Mouse (Mus musculus) brain, adult 2 months (tissue): ENCODE results near the gene Gas2l1.

Experiments used
- DNase-seq: peaks from one replicate; pipeline ENCODE4 v3.0.0; 2011; ENCODE audit warnings: low read depth, low spot score

The Gas2l1 gene

DNA sequence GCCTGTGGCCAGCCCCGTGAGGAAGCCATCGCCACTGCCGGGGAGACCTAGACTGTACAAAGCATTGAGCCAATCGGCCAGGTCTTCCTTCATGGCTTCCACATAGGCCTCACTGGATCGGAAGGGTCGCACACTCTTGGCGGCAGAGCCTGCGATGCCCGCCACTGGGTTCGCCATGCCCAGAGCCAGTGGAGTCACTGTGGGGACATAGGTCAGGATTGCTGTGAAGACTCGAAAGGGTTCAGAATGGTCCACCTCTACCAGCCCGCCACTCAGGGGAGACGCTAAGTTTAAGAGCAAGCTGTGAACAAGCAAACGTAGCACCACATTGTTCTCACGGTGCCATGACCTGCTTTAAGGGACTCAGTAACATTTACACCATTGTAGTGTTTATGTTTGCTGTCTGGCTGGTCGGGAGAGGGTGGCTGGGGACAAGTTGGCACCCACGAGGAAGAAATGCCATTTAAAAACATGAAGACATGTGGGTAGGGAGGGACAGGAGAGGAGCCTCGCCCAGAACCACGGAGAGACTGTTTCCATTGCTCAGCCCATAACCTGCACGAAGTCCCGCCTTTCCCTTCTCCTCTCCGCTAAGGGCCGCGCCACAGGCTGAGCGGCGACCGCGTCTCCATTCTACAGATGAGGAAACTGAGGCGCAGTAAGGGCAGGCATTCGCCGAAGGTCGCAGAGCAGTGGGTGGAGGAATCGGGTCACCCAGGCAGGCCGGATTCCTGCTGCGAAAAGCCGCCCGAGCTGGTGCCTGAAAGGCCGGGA is 658 bp downstream of the Gas2l1 start:
- DNase-seq, result peak; percentile 69

DNA sequence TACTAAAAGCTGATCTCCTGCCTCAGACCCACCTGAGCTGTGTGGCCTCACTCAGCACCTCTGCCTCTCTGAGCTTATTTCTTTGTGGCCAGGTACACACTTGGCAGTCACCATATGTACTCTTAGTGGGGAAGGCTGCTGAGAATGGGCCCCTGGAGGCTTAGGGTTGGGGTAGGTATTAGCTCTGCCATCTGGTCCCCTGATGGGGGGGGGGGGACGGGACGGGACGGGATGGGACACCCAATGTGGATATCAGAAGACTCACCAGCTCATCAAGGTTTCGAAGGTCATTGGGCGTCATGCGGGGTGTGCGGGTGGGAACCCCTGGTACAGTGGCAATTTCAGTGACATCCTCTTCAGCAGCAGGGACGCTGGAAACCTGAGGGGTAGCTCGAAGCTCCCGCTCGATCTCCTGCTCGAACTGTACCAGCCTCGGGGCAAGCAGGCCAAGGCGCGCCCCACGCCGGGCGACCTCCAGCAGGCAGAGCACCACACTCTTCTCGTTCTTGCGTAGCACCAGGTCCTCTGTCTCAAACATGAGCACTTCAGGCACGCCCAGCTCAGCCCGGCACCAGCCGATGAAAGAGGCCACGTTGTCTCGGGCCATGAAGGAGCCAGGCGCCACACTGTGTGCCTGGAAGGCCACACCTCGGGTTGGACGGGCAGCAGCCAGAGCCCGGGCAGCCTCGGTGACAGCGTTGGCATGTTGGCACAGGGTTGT is 1.4 kb downstream of the Gas2l1 start:
- DNase-seq, result no peak

- no peak for DNase-seq
Measured at GRCm38 (mm10) chr11:5062860-5063505, 2.1 kb downstream of the Gas2l1 start.

DNA sequence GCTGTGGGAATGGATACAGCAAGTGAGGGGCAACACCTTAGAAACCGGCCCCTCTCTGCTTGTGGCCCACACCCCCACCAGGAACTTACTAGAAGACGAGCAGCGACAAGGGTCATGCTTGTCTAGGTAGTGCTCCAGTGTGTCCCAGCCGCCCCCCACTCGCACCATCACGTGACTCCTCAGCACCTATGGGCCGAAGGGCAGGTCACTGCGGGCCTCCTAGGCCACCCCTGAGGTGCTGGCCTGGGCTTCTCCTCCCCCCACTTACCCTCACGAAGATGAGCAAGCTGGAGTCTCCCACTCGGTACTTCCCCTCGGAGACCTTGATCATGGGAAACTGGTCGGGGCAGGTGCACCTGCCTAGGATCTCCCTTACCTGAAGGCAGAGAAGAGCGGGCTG is 2.8 kb downstream of the Gas2l1 start:
- no peak for DNase-seq

DNA sequence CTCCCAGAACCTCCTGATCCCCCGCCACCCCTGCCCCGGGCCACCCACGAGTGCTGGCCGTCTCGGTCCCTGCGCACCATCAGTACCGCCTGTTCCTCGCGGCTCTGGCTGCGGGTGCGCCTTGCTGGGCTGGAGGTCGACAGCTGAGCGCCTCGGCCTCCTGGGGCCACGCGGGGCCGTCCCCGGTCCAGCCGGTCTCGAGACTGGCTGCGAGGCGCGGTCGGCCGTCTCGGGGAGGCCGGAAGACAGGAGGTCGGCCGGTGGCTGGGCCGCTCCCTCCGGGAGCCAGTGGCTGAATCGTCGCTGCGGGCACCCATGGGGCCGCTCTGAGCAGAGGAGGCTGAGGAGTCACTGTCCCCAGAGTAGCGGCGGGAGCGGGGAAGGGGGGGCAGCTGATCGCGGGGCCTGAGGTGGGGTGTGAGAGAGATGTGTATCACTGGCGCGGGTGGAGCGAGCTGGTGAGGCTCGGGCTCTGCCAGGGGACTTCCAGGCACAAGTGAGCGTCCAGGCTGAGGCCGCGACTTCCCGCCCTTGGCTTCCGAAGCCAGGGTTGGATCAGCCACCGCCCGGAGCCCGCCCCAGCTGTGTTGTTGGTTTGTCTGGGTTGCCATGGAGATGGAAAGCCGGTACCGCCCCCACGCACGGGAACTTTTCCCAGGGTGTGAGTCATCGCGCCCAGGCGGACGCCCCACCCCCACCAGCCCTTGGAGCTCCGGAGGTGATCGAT is 3.6 kb downstream of the Gas2l1 start:
- peak; percentile 93 for DNase-seq

- DNase-seq, result no peak
Measured at GRCm38 (mm10) chr11:5060756-5061412, 4.2 kb downstream of the Gas2l1 start.

DNA sequence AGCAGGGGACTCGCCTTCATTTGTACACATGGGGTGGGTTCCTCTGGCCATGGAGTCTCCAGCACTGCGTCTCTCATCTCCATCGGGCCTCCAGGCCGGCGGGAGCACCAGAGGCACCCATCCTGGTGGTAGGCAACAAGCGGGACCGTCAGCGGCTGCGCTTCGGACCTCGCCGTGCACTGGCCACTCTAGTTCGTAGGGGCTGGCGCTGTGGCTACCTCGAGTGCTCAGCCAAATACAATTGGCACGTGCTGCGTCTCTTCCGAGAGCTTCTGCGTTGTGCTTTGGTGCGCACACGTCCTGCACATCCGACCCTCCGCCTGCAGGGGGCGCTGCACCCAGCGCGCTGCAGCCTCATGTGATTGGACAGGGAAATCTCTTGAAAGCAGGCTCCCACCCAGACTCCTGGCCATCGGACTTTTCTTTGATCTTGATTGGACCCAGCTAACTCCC is 5.4 kb downstream of the Gas2l1 start:
- DNase-seq, result peak; percentile 80

DNA sequence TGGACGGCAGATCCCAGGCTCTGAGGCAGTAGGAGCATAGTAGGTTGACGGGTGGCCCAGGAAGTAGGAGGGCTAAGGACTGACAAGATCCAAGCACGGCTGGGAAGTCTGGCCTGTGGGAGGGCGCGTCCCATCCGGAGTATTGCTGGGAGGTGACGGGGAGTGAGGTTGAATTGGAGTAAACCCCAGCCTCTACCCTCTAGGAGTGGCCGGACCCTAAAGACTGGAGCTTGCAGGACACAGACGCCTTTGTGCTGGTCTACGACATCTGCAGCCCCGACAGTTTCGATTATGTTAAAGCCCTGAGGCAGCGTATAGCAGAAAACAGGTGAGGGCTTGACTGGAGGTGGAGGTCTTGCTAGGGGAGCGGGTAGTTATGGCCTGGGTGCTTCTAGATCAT is 5.9 kb downstream of the Gas2l1 start:
- DNase-seq, result no peak

DNA sequence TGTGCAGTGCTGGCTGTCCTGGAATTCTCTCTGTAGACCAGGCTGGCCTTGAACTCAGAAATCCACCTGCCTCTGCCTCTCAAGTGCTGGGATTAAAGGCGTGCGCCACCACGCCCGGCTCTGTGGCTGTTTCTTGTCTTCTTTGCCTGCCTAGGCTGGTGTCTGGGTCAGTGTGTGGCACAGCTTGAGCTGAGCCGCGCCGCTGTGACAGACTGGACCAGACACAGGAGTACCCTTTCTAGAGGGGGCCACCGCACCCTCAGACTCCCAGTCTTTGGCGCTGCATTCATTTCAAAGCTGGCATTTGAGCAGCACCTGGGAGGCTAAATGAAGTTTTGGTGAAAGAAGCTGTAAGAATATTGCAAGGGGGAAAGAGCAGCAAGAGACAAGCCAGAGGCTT is 6.3 kb downstream of the Gas2l1 start:
- no peak for DNase-seq

DNA sequence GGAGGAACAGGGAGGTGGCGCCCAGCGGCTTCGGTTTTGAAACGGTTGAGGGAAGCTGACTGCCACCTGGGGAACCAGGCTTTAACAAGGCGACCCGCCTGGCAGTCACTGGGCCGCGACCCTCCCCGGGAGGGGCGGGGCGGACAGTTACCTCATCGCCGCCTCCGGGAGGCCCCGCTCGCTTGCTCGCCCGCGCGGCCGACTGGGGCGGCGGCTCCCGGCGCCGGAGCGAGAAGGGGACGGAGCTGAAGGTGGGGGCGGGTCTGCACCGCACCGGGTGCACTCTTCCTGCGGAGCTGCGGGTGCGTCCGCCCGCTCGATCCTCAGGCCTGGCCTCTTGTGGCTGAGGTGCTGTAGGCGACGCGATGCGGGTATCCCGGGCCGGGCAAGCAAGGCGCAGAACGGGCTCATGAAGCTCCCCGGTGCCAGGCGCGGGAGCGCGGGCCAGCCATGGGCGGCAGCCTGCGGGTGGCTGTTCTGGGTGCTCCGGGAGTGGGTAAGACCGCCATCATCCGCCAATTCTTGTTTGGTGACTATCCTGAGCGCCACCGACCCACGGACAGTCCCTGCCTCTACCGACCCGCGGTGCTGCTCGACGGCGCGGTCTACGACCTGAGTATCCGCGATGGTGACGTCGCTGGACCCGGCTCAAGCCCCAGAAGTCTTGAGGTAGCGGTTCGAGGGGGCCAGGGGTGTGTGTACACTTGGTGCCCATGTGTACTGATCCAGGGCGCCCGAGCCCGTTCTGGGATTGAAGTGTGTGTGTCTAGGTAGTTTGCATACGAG is 7.1 kb downstream of the Gas2l1 start, which contains the start of gene Rasl10a:
Rasl10a (plus strand) TSS at position 273 of the 786 bp plus-strand sequence.
- DNase-seq, result no peak

GRCm38 (mm10) chr11:5057541-5057855 is 7.6 kb downstream of the Gas2l1 start:
- DNase-seq, result no peak

DNA sequence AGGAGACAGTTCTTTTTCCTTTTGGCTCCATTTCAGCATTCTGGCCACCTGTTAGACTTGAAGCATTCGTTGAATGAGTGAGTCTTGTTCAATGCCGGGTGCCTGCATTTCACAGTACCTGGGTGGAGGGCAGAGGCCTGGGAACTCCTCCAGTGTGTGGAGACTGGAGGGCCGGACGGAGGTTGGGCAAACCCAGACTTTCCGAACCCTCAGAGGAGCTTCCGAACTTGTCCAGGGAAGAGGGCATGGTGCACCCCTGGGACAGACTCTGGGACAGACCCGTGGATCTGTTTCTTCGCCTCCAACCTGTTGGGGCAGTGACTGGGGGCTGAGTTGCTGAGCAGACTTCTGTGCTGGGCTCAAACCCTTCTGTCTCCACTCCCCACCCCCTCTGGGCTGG is 8.1 kb downstream of the Gas2l1 start:
- DNase-seq, result no peak

DNA sequence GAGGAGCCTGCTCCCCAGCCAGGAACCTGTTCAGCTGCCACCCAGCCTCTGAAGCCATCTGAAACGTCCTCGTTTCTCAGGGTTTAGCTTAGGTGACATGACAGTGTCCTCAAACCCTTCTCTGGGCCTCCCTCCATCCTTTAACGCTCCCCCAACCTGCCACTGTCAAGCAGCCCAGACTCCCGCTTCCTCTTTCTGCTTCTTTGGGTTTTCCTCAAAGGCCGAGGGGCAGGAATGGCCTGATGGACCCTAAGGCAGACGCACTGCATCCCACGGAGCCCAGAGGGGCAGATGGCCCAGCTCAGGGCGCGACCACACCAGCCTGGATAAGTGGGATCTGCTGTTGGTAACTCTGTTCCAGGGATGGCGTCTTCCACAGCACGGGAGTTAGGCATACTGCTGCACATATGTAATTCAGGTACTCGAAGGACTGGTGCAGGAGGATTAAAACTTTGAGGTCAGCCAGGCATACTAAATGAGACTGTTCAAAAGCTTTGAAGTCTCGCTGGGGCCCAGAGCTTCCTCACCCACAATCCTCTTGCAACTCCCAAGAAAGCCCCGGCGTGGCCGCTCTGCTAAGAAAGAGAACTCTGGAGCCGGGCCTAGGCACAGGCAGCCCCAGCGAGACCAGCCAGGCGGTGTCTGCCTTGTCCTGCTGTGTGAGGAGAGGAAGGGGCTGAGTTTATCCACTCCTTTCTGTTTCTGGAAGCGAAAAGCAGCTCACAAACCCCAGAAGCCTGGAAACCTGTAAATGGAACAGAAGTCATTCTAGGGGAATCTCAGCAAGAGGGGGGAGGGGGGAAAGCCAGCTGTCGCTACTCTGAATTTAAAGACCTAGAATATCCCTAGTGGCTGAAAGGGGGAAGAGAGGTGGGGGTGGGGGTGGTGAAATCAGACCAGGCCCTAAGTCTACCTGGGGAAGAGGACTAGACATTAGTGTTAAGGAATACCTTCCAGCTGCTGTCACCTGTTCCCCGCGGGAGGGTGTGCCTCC is 8.9 kb downstream of the Gas2l1 start:
- DNase-seq, result peak; percentile 59

GRCm38 (mm10) chr11:5054874-5055273 is 10.3 kb downstream of the Gas2l1 start:
- no peak for DNase-seq

DNA sequence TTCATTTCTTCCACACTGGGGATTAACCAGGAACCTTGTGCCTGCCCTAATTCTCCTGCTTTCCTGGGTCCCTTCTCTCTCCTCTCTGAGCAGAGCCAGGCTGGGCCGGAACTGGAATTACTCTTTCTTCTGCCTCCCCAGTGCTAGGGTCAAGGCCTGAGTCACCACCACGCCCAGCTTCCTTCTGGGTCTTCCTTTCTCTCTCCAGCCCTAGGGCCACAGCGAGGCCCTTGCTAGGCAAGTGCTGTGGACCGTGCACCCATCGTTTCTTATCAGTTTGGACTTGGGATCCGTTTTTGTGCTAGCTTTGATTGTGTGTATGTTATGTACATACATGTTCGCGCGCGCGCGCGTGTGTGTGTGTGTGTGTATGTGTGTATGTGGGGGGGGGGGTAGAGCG is 11.0 kb downstream of the Gas2l1 start:
- DNase-seq, result no peak

- DNase-seq, result peak; percentile 92
Measured at GRCm38 (mm10) chr11:5052200-5052854, 12.8 kb downstream of the Gas2l1 start.

DNA sequence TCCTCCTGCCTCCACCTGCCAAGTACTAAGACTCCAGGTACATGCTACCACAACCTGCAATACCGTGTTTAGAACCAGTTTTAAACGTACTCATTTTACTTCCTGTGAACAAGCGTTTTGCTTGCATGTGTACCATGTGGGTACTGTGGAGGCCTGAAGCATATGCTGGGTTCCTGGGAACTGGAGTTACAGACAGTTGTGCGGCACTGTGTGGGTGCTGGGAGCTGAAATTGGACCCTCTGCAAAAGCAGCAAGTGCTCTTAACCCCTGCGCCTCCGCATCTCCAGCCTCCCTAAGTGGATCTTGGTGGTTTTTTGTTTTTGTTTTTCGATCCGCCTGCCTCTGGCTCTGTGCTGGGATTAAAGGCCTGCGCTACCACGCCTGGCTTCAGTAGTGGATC is 13.5 kb downstream of the Gas2l1 start:
- DNase-seq, result peak; percentile 66

DNA sequence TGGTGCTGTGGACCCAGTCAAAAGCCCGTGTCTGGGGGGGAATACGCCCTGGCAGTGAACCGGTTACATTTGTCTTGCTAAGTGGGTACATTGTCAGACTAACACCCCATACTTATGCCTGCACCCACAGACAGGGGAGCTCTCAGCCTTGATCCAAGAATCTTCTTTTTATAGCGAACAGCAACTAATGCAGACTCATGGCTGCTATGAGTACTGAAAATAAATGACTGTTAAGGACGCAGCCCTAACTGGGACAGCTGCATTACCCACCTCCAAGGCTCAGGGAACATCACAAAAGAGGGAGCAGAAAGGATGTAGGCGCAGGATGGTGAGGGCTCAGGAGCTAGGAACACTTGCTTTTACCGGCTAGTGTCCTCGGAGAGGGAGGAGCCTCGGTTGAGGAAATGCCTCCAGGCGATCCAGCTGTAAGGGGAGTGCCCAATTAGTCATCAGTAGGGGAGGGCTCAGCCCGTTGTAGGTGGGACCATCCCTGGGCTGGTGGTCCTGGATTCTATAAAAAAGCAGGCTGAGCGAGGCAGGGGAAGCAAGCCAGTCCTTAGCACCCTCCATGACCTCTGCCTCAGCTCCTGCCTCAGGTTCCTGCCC is 18.7 kb downstream of the Gas2l1 start:
- peak; percentile 87 for DNase-seq
